Mouse (Mus musculus): ENCODE measurements around the gene Tspan32. TPM values are rescaled to one million over a fixed set of nuclear protein-coding genes. Genes with fewer than 3 reads are reported as not detected.

The Tspan32 gene
- polyA plus RNA-seq, 1 experiment from 2014 or later = 1.9 TPM

DNA sequence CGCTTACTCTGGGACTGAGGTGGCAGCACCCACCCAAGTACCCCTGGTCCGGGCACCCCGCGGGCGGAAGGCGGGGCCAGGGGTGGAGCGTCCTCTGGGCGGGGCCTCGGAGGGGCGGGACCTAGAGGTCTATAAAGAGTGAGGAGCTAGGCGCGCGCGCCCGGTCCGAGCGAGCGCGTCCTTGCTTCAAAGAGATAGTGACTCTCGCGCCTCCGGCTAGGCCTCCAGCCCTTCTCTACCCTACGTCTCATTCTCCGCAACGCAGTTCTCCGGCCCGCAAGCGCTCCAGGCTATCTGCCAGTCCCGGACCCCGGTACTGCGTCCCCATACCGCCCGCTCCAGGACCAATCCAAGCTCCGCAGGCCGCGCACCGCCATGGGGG is 47.8 kb downstream of the Tspan32 start, which contains the start of gene Cd81:
Gene Cd81, plus strand, starts transcription at position 114 of the 382 bp plus-strand sequence.
- peak within 1 kb of the TSS; percentile 82 for H3K4me3 ChIP-seq
- peak within 1 kb of the TSS; percentile 91 for H3K27ac ChIP-seq
- H3K27me3 ChIP-seq = no peaks in the 10 kb centered on the region
- peak; percentile 80 for ATAC-seq (ENCODE audit: borderline replicate concordance, extremely low read depth, low FRiP score, low TSS enrichment)
- H3K9me3 ChIP-seq = no peaks in the 10 kb centered on the region
- WGBS = 0% methylated on average over 37 of the region's 37 CpGs
- peaks cover 47% of the 10 kb centered on the region for H3K4me1 ChIP-seq
- H3K9ac ChIP-seq = peak within 1 kb of the TSS; percentile 89
- peaks cover 8% of the 10 kb centered on the region; the same call in 1 of the 2 replicates for H3K36me3 ChIP-seq
- H3K4me2 ChIP-seq = peak within 1 kb of the TSS; percentile 79

DNA sequence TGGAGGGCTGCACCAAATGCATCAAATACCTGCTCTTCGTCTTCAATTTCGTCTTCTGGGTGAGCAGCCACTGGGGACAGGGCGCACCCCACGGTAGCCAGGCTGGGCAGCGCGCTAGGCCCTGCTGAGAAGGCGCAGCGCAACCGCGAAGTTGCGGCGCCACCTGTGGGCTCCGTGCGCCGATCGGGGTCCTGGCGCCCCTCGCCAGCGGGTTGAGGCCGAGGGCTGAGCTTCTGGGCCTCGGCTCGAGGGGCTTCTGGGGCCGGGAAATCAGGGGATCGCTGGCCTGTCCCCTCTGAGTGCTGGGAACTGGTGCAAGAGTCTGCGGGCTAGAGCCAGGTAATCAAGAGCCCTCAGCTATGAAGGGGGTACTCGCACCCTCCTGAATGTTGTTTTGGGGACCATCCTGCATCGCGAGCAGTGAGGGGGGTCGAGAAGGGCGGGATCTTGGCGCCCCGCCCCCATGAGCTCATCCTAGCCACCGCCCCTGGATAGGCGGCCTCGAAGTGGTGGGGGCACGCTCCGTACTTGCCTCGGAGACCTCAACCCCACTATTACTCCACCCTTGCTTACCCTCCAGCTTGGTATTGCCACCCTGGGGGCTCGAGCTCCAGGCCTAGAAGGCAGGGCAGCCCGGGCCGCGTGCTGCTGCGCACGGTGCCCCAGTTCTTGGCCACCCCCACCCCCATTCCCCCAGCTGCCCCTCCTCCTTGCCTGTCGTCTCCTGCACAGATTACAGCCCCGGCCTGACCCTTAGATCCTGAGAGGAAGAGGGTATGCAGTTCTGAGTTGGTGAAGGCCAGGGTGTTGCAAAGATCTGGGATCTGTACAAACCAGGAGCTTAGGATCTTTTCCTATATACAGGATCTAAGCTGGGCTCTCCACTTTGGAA is 48.4 kb downstream of the Tspan32 start:
- H3K27me3 ChIP-seq = no peaks in the 10 kb centered on the region

DNA sequence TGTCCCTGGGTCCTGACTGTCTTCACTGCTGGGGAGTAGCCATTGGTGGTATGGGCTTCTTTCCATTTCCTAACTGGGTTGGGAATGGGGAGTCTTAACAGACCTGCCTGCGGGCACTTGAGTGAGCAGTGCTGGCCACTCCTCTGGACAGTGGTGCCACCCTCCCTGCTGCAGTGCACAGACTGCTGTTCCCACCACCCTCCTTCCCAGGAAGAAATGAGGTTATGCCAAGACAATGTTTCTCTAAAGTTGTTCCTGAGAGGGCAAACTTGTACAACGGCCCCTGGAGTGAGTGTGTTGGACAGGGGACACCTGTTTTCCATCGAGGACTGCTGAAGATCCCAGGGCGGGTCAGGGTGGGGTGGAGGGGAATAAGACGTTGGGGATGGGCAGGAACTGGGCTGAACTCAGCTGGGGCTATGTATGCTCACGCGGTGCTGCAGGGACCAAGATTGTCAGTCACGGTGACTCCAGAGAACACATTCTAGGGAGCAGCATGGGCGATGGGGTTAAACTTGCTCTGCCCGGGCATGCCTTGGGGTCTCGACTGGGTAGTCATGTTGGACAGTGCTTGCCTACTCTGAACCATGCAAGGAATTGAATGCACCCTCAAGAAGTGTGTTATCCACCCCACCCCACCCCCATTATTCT is 49.2 kb downstream of the Tspan32 start:
- Histone ChIP-seq H3K4me2 (peak overlapping the region; percentile 79), H3K9ac (peak overlapping the region; percentile 89), H3K27ac (peak overlapping the region; percentile 91), H3K4me1 (peaks cover 62% of the 10 kb centered on the region), H3K27me3 (no peaks in the 10 kb centered on the region), H3K36me3 (peaks cover 9% of the 10 kb centered on the region; the same call in 1 of the 2 replicates), H3K9me3 (no peaks in the 10 kb centered on the region), H3K4me3 (peak overlapping the region; percentile 82)
- WGBS = 16% methylated on average over 11 of the region's 11 CpGs
- no peak for ATAC-seq (ENCODE audit: borderline replicate concordance, extremely low read depth, low FRiP score, low TSS enrichment)

More for the DNA sequence above, 48.4 kb downstream of the Tspan32 start:
- peak overlapping the region; percentile 82 for H3K4me3 ChIP-seq
- peak; percentile 79 for ATAC-seq (ENCODE audit: borderline replicate concordance, extremely low read depth, low FRiP score, low TSS enrichment)
- H3K36me3 ChIP-seq = peaks cover 9% of the 10 kb centered on the region; the same call in 1 of the 2 replicates
- H3K4me1 ChIP-seq = peaks cover 54% of the 10 kb centered on the region
- H3K9me3 ChIP-seq = no peaks in the 10 kb centered on the region
- peak overlapping the region; percentile 79 for H3K4me2 ChIP-seq
- under 1% methylated on average over 46 of the region's 46 CpGs for WGBS
- peak overlapping the region; percentile 89 for H3K9ac ChIP-seq
- H3K27ac ChIP-seq = peak overlapping the region; percentile 91

DNA sequence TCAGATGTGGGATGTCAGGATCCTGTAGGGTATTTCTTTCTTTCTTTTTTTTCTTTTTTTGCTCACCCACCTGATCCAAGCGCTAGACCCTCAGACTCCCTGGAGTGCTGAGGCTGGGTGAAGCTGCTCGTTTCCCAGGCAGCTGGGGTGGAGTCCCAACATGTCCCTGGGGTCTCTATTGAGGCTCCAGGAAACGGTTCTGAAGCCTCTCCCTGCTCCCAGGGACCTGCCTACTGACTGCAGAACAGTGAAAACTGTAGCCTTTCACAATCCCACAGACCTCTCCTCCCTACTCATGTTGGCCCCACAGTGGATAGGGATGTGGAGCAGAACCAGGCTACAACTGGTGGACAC is 49.7 kb downstream of the Tspan32 start:
- H3K4me1 ChIP-seq = peaks cover 67% of the 10 kb centered on the region
- 30% methylated on average over 3 of the region's 3 CpGs for WGBS
- peak overlapping the region; percentile 89 for H3K9ac ChIP-seq
- no peaks in the 10 kb centered on the region for H3K9me3 ChIP-seq
- peak overlapping the region; percentile 79 for H3K4me2 ChIP-seq
- peak overlapping the region; percentile 82 for H3K4me3 ChIP-seq
- H3K36me3 ChIP-seq = peaks cover 9% of the 10 kb centered on the region; the same call in 1 of the 2 replicates
- no peak for ATAC-seq (ENCODE audit: borderline replicate concordance, extremely low read depth, low FRiP score, low TSS enrichment)
- H3K27ac ChIP-seq = peak overlapping the region; percentile 61
- H3K27me3 ChIP-seq = no peaks in the 10 kb centered on the region

DNA sequence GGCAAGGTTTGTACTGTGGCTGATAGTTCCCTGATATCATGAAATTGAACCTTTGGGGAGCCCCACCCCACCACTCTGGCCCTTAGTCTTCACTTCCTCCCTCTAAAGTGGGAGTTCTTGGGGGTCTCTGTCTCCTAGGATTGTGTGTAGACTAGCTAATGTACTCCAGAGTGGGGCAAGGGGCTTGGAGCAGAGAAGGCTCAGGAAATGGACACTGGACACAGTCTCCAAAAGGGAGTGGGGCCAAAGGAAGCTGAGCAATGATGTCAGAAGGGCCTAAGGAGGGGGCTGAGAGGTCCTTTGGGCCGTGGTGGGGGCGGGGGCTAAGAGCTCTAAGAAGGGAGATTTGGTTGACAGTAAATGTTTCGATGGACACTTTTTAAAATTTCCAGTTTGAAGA is 50.2 kb downstream of the Tspan32 start:
- Histone ChIP-seq H3K9ac (peak overlapping the region; percentile 89), H3K27ac (peak overlapping the region; percentile 61), H3K4me1 (peaks cover 71% of the 10 kb centered on the region), H3K36me3 (peaks cover 9% of the 10 kb centered on the region; the same call in 1 of the 2 replicates), H3K9me3 (no peaks in the 10 kb centered on the region), H3K4me2 (peak overlapping the region; percentile 79), H3K4me3 (peak overlapping the region; percentile 82), H3K27me3 (no peaks in the 10 kb centered on the region)
- 68% methylated on average over 3 of the region's 3 CpGs for WGBS
- no peak for ATAC-seq (ENCODE audit: borderline replicate concordance, extremely low read depth, low FRiP score, low TSS enrichment)

DNA sequence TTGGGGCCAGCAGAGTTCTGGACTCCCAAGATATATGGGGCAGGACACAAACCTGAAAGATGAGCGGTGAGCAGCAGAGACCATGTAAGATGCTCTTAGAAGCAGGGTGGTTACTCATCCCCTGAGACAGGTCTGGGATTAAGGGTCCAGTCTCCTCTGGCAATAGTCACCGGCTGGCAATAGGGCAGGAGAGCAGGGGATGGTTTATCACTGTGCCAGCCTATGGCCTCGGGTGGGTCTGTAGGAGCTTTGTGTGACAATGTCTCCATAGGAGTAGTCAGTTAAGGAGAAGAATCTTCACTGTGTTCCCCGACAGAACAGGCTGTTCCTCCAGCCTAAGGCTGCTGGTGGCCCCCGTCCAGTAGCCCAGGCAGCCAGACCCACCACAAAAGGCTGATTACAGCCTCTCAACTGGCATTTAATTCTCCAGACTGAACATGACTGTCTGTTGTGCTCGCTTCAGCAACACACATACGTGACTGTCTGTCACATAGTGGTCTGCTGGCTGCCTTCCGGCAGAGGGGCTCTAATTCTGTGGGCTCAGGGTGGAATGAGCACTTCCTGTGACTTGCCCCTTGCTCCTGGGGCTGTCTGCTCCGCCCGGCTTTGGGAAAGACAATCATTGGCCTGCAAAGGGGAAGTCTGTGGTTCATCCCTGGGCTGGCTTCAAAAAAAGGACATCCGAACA is 50.8 kb downstream of the Tspan32 start:
- no peak for ATAC-seq (ENCODE audit: borderline replicate concordance, extremely low read depth, low FRiP score, low TSS enrichment)
- H3K9me3 ChIP-seq = no peaks in the 10 kb centered on the region
- peak overlapping the region; percentile 82 for H3K4me3 ChIP-seq
- H3K27me3 ChIP-seq = no peaks in the 10 kb centered on the region
- H3K4me2 ChIP-seq = peak overlapping the region; percentile 79
- H3K27ac ChIP-seq = peak overlapping the region; percentile 53
- H3K36me3 ChIP-seq = peaks cover 15% of the 10 kb centered on the region
- WGBS = 58% methylated on average over 11 of the region's 11 CpGs
- peak overlapping the region; percentile 89 for H3K9ac ChIP-seq
- peaks cover 75% of the 10 kb centered on the region for H3K4me1 ChIP-seq

DNA sequence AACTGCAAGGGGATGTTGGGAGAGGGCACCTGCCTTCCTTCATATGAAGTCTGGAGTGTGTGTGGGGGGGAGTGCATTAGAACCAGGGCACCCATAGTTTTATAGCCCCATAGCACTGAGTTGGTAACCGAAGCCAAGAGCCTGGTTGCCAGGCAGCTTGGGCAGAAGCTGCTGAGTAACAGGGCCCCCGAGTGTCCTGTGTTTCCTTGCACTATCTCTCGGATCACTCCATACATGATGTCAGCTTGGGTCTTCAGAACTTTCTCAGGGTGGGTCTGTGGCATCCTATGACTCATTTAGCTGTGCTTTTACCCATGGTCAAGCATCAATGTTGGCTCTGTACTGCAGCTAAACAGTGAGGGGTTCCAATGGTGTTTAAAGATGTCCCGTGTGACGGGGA is 52.2 kb downstream of the Tspan32 start:
- Histone ChIP-seq H3K27ac (peak overlapping the region; percentile 78; the same call in 1 of the 2 replicates), H3K4me2 (peak overlapping the region; percentile 17), H3K9ac (0 out of 2 replicates have a peak overlapping the region, but pooled peaks have one; percentile 5), H3K9me3 (no peaks in the 10 kb centered on the region), H3K4me1 (peaks cover 66% of the 10 kb centered on the region), H3K36me3 (peaks cover 28% of the 10 kb centered on the region), H3K27me3 (no peaks in the 10 kb centered on the region), H3K4me3 (0 out of 2 replicates have a peak overlapping the region, but pooled peaks have one; percentile 3)
- WGBS = 81% methylated on average over 5 of the region's 5 CpGs
- ATAC-seq (ENCODE audit: borderline replicate concordance, extremely low read depth, low FRiP score, low TSS enrichment) = no peak

DNA sequence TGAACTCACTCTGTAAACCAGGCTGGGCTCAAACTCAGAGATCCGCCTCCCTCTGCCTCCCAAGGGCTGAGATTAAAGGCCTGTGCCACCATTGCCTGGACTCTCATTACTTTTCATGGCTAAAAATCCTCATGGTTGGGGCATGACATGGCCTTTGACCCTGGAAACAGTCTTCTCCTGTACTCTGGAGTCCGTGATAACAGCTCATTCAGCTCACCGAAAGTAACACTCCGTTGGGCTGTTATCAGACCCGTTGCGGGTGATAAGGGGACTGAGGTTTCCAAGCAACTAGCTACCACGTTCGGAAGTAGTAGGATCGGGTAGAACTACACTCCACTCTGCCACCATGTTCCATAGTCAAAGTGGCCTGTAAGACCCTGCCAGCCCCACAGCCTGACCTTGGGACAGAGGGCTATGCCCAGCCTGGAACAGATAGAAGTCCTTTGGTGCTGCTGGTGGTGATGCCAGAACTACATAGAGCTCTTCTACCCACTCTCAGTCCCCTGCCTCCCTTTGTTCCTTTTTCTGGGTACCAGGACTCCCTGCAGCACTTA is 52.9 kb downstream of the Tspan32 start:
- WGBS = 22% methylated on average over 9 of the region's 9 CpGs

DNA sequence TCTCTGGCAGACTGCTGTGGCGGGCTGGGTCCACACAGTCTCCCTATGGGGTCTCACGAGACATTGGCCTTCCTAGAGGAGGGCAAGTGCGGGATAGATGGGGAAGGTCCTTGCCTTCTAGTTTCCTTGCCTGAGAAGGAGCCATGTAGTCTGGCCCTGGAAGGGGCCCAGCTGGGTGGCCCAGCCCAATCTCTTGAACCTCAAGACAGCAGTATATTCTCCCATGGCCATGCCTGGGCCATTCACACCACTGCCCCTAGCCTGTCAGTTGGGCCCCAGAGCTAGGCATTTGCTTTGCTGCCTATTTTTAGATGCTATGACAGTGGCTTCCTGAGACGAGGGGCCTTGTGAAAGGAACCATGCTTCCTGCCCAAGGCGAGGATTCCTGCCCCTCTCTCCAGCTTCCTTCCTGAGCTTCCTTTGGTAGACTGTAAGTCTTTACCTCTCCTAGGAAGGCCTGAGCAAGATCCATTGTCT is 53.4 kb downstream of the Tspan32 start:
- Histone ChIP-seq H3K4me1 (peaks cover 63% of the 10 kb centered on the region), H3K27me3 (no peaks in the 10 kb centered on the region), H3K9me3 (no peaks in the 10 kb centered on the region), H3K27ac (peak overlapping the region; percentile 78), H3K36me3 (peaks cover 40% of the 10 kb centered on the region), H3K9ac (0 out of 2 replicates have a peak overlapping the region, but pooled peaks have one; percentile 12), H3K4me3 (no peak overlapping the region), H3K4me2 (peak overlapping the region; percentile 38)
- peak; percentile 19; the same call in 1 of the 2 replicates for ATAC-seq (ENCODE audit: borderline replicate concordance, extremely low read depth, low FRiP score, low TSS enrichment)
- 48% methylated on average over 5 of the region's 5 CpGs for WGBS

More for the DNA sequence above, 52.9 kb downstream of the Tspan32 start:
- ATAC-seq (ENCODE audit: borderline replicate concordance, extremely low read depth, low FRiP score, low TSS enrichment) = no peak
- H3K4me1 ChIP-seq = peaks cover 63% of the 10 kb centered on the region
- no peak overlapping the region for H3K4me3 ChIP-seq
- H3K9ac ChIP-seq = no peak overlapping the region
- peak overlapping the region; percentile 17 for H3K4me2 ChIP-seq
- H3K27me3 ChIP-seq = no peaks in the 10 kb centered on the region
- peak overlapping the region; percentile 78 for H3K27ac ChIP-seq
- H3K36me3 ChIP-seq = peaks cover 35% of the 10 kb centered on the region
- H3K9me3 ChIP-seq = no peaks in the 10 kb centered on the region

DNA sequence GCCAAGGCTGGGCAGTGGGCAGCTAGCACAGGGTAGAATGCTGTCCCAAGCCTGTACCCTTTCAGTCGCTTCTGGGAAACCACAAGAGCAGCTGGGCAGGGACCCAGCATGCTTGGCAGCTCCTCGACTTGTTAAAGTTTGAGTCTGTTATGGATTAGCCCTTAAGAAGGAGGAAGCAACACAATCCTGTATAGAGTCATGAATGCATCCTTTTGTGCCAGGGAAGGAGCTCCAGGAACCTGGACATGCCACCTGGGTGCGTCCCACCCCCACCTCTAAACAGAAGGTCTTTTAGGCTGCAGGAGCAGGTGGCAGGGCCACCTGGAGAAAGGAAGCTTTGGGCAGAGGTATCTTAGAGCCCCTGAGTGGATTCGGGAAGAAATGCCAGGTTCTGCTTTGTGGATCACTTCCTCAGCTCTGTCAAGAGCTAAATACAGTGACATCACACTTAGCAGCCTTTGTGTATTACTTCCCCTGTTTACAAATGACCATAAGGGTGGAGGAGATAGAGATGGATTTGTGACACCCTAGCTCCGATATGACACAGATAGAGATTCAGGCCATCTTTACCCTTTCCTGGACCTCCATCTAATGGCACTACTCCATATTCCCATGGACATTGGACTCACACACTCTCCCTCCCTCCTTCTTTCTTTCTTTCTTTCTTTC is 54.5 kb downstream of the Tspan32 start:
- ATAC-seq (ENCODE audit: borderline replicate concordance, extremely low read depth, low FRiP score, low TSS enrichment) = no peak
- Histone ChIP-seq H3K4me3 (no peak overlapping the region), H3K4me2 (peak overlapping the region; percentile 38; the same call in 1 of the 2 replicates), H3K4me1 (peaks cover 59% of the 10 kb centered on the region), H3K36me3 (peaks cover 51% of the 10 kb centered on the region), H3K27me3 (no peaks in the 10 kb centered on the region), H3K9ac (no peak overlapping the region), H3K27ac (peak overlapping the region; percentile 78), H3K9me3 (no peaks in the 10 kb centered on the region)
- 47% methylated on average over 5 of the region's 5 CpGs for WGBS
